In genomic region chr16:46495201-46495600, GRCm38 (mm10) we compare ENCODE assay signal across 8 mouse cellular contexts. TPM values are rescaled to one million over a fixed set of nuclear protein-coding genes. Genes with fewer than 3 reads are reported as not detected.
A peak's percentile ranks its signal among the peaks of the same experiment; 100 is the strongest.
DNase-seq lines count a peak whose midpoint lies in the region; ATAC-seq and TF ChIP-seq lines count a peak whose summit lies in the region.

No protein-coding gene starts in this region.

- peak overlapping the region; percentile 86 for H3K4me3 ChIP-seq in lung, embryonic 14.5 days (ENCODE audit: low read depth, low read length)
- peak overlapping the region; percentile 94 for H3K4me3 ChIP-seq in forebrain, embryonic 10.5 days
- H3K4me3 ChIP-seq in intestine, postnatal 0 days (ENCODE audit: low read depth, low read length): peak overlapping the region; percentile 91
- H3K4me3 ChIP-seq in neural tube, embryonic 13.5 days: peak overlapping the region; percentile 90

- H3K27ac ChIP-seq in lung, embryonic 14.5 days (ENCODE audit: low read depth): no peak overlapping the region
- peak overlapping the region; percentile 99 for H3K27ac ChIP-seq in forebrain, embryonic 10.5 days
- no peak overlapping the region for H3K27ac ChIP-seq in intestine, postnatal 0 days (ENCODE audit: low read depth, low read length)
- H3K27ac ChIP-seq in neural tube, embryonic 13.5 days (replicated peaks): no peak overlapping the region

- no peaks in the 10 kb centered on the region for H3K9me3 ChIP-seq in lung, embryonic 14.5 days (ENCODE audit: low read depth, low read length)
- H3K9me3 ChIP-seq in forebrain, embryonic 10.5 days: no peaks in the 10 kb centered on the region; the same call in 1 of the 2 replicates
- no peaks in the 10 kb centered on the region for H3K9me3 ChIP-seq in intestine, postnatal 0 days (ENCODE audit: control insufficient read depth)
- no peaks in the 10 kb centered on the region for H3K9me3 ChIP-seq in neural tube, embryonic 13.5 days

- ATAC-seq in lung, embryonic 14.5 days (ENCODE audit: insufficient read depth): no peak
- ATAC-seq in intestine, postnatal 0 days: no peak
- no peak for ATAC-seq in neural tube, embryonic 13.5 days (ENCODE audit: low read depth)

- no peaks in the 10 kb centered on the region for H3K36me3 ChIP-seq in lung, embryonic 14.5 days (ENCODE audit: insufficient read depth)
- H3K36me3 ChIP-seq in forebrain, embryonic 10.5 days (replicated peaks): peaks cover 9% of the 10 kb centered on the region
- H3K36me3 ChIP-seq in intestine, postnatal 0 days (ENCODE audit: control insufficient read depth, insufficient read depth): no peaks in the 10 kb centered on the region
- no peaks in the 10 kb centered on the region for H3K36me3 ChIP-seq in neural tube, embryonic 13.5 days

- peak overlapping the region; percentile 77 for H3K4me2 ChIP-seq in lung, embryonic 14.5 days
- peak overlapping the region; percentile 81 for H3K4me2 ChIP-seq in intestine, postnatal 0 days (replicated peaks; ENCODE audit: low read depth)
- H3K4me2 ChIP-seq in neural tube, embryonic 13.5 days: peak overlapping the region; percentile 89

- H3K27me3 ChIP-seq in lung, embryonic 14.5 days (ENCODE audit: insufficient read depth, low read length): no peaks in the 10 kb centered on the region
- no peaks in the 10 kb centered on the region for H3K27me3 ChIP-seq in forebrain, embryonic 10.5 days (ENCODE audit: poor library complexity, severe bottlenecking)
- no peaks in the 10 kb centered on the region for H3K27me3 ChIP-seq in intestine, postnatal 0 days (replicated peaks; ENCODE audit: control insufficient read depth, insufficient read depth, low read length)
- no peaks in the 10 kb centered on the region for H3K27me3 ChIP-seq in neural tube, embryonic 13.5 days

- H3K4me1 ChIP-seq in lung, embryonic 14.5 days (ENCODE audit: insufficient read depth): peaks cover 12% of the 10 kb centered on the region; the same call in 1 of the 2 replicates
- peaks cover 41% of the 10 kb centered on the region for H3K4me1 ChIP-seq in forebrain, embryonic 10.5 days
- peaks cover 8% of the 10 kb centered on the region for H3K4me1 ChIP-seq in intestine, postnatal 0 days (replicated peaks; ENCODE audit: control insufficient read depth, insufficient read depth, low read length)
- peaks cover 35% of the 10 kb centered on the region for H3K4me1 ChIP-seq in neural tube, embryonic 13.5 days (replicated peaks)

- intact Hi-C loops in gastrocnemius, postnatal 36 days (cut with DNase I): no loop called here

- TF ChIP-seq CTCF in lung, embryonic 14.5 days (IDR thresholded peaks at IDR 0.05; ENCODE audit: low read depth): no peak
- no peak for TF ChIP-seq CTCF in intestine, postnatal 0 days (IDR thresholded peaks at IDR 0.05; ENCODE audit: low read depth)

- WGBS in lung, embryonic 14.5 days: 10% methylated on average over 3 of the region's 3 CpGs
- 34% methylated on average over 3 of the region's 3 CpGs for WGBS in forebrain, embryonic 10.5 days
- 8% methylated on average over 3 of the region's 3 CpGs for WGBS in intestine, postnatal 0 days
- WGBS in neural tube, embryonic 13.5 days: 26% methylated on average over 3 of the region's 3 CpGs

- peak; percentile 23 for DNase-seq in lung, embryonic 14.5 days
- no peak for DNase-seq in lung, postnatal 36 days
- DNase-seq in forebrain, embryonic 10.5 days (ENCODE audit: extremely low spot score, low spot score): no peak
- DNase-seq in ovary, postnatal 10 days (ENCODE audit: low spot score): no peak
- no peak for DNase-seq in spleen, postnatal 36 days (ENCODE audit: low spot score in 2 of 2)
- DNase-seq in gastrocnemius, postnatal 36 days: no peak

- H3K9ac ChIP-seq in lung, embryonic 14.5 days: peak overlapping the region; percentile 91
- H3K9ac ChIP-seq in intestine, postnatal 0 days (ENCODE audit: low read depth, low read length): no peak overlapping the region
- peak overlapping the region; percentile 96 for H3K9ac ChIP-seq in neural tube, embryonic 13.5 days

RNA-seq across cellular contexts. Expression of gene Nectin3, which starts 3.1 kb away (rescaled TPM):
- polyA plus RNA-seq in lung, embryonic 14.5 days (2014; fragmentation: Nextera tagmentation; extraction: Ambion mirVana): 43.8 and 44.5 TPM in 2 replicates
- polyA plus RNA-seq in forebrain, embryonic 10.5 days (2016; fragmentation: Nextera tagmentation; extraction: Ambion mirVana): 30.6 and 36.8 TPM in 2 replicates
- polyA plus RNA-seq in intestine, postnatal 0 days (2015; fragmentation: Nextera tagmentation; extraction: Ambion mirVana): 36.7 and 40.8 TPM in 2 replicates
- 33.3 and 34.1 TPM in 2 replicates for polyA plus RNA-seq in neural tube, embryonic 13.5 days (2015; fragmentation: Nextera tagmentation; extraction: Ambion mirVana)
- total RNA-seq in gastrocnemius, postnatal 36 days (2021): 1 to 10 TPM; 2.8 to 4.1 TPM
